Comparison of ENCODE assay signal across 8 mouse cellular contexts in the genomic region with DNA sequence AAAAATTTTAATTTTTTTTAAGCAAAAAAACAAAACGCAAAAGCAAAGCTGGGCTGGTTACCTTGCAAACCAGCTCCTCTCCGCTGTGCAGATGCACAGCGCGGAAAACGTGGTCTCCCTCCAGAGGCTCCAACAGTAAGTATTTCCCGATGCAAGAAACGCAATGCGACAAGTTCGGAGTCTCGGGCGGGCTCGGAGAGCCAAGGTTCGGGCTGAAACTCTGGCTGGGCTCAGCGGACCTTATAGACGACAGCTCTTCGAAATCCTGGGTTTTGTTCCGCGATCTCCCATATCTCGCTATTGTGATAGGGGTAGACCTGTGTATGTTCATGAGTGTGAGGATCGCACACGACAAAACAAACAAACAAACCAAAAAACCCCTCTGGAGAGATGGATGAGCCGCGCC. TPM values are rescaled to one million over a fixed set of nuclear protein-coding genes. Genes with fewer than 3 reads are reported as not detected.
DNase-seq lines count a peak whose midpoint lies in the region; ATAC-seq lines count a peak whose summit lies in the region.

No protein-coding gene starts in this region.

- WGBS in intestine, embryonic 14.5 days = under 1% methylated on average over 23 of the region's 23 CpGs
- WGBS in liver, embryonic 12.5 days (ENCODE audit: insufficient replicate concordance) = under 1% methylated on average over 23 of the region's 23 CpGs
- WGBS in neural tube, embryonic 11.5 days = under 1% methylated on average over 23 of the region's 23 CpGs

- peak overlapping the region; percentile 84 for H3K4me3 ChIP-seq in intestine, embryonic 14.5 days (ENCODE audit: low read depth, low read length)
- peak overlapping the region; percentile 63 for H3K4me3 ChIP-seq in liver, embryonic 12.5 days
- H3K4me3 ChIP-seq in neural tube, embryonic 11.5 days (ENCODE audit: low read depth, low read length) = peak overlapping the region; percentile 90

- no peaks in the 10 kb centered on the region for H3K27me3 ChIP-seq in intestine, embryonic 14.5 days (replicated peaks; ENCODE audit: control insufficient read depth, insufficient read depth, low read length)
- H3K27me3 ChIP-seq in liver, embryonic 12.5 days (replicated peaks) = peaks cover 55% of the 10 kb centered on the region
- H3K27me3 ChIP-seq in neural tube, embryonic 11.5 days (ENCODE audit: control insufficient read depth, insufficient read depth, low read length) = no peaks in the 10 kb centered on the region

- peak overlapping the region; percentile 94 for H3K27ac ChIP-seq in intestine, embryonic 14.5 days (ENCODE audit: low read depth)
- H3K27ac ChIP-seq in liver, embryonic 12.5 days = peak overlapping the region; percentile 45; the same call in 1 of the 2 replicates
- H3K27ac ChIP-seq in neural tube, embryonic 11.5 days (ENCODE audit: low read depth, low read length) = peak overlapping the region; percentile 91

- DNase-seq in ovary, postnatal 10 days (ENCODE audit: low spot score) = peak; percentile 24
- no peak for DNase-seq in ovary, postnatal 36 days (ENCODE audit: low spot score)
- peak; percentile 52 for DNase-seq in adrenal gland, postnatal 14 days
- peak; percentile 64 for DNase-seq in forelimb bud, embryonic 11.5 days (ENCODE audit: low read depth, low spot score)
- DNase-seq in intestine, embryonic 14.5 days (ENCODE audit: low spot score) = no peak
- peak; percentile 72 for DNase-seq in neural tube, embryonic 11.5 days (ENCODE audit: low spot score)
- no peak for DNase-seq in cerebellum, adult 9-11 months

- peak; percentile 12; the same call in 1 of the 2 replicates for ATAC-seq in intestine, embryonic 14.5 days (replicated peaks; ENCODE audit: low FRiP score, low TSS enrichment, low read depth)
- no peak for ATAC-seq in liver, embryonic 12.5 days
- ATAC-seq in neural tube, embryonic 11.5 days (ENCODE audit: insufficient read depth, low FRiP score, low TSS enrichment) = peak; percentile 0

- H3K36me3 ChIP-seq in intestine, embryonic 14.5 days (ENCODE audit: control insufficient read depth, insufficient read depth, low read length) = no peaks in the 10 kb centered on the region
- no peaks in the 10 kb centered on the region for H3K36me3 ChIP-seq in liver, embryonic 12.5 days
- H3K36me3 ChIP-seq in neural tube, embryonic 11.5 days (ENCODE audit: control insufficient read depth, insufficient read depth, low read length) = no peaks in the 10 kb centered on the region

- H3K4me1 ChIP-seq in intestine, embryonic 14.5 days (replicated peaks; ENCODE audit: control insufficient read depth, insufficient read depth, low read length) = peaks cover 12% of the 10 kb centered on the region
- peaks cover 13% of the 10 kb centered on the region; the same call in 1 of the 2 replicates for H3K4me1 ChIP-seq in liver, embryonic 12.5 days
- peaks cover 5% of the 10 kb centered on the region; the same call in 1 of the 2 replicates for H3K4me1 ChIP-seq in neural tube, embryonic 11.5 days (ENCODE audit: control insufficient read depth, insufficient read depth, low read length)

- H3K9ac ChIP-seq in intestine, embryonic 14.5 days (ENCODE audit: low read length) = peak overlapping the region; percentile 91
- peak overlapping the region; percentile 62 for H3K9ac ChIP-seq in liver, embryonic 12.5 days
- H3K9ac ChIP-seq in neural tube, embryonic 11.5 days (ENCODE audit: low read length) = peak overlapping the region; percentile 98

- H3K4me2 ChIP-seq in intestine, embryonic 14.5 days (ENCODE audit: low read length) = peak overlapping the region; percentile 83
- peak overlapping the region; percentile 85 for H3K4me2 ChIP-seq in liver, embryonic 12.5 days
- peak overlapping the region; percentile 68 for H3K4me2 ChIP-seq in neural tube, embryonic 11.5 days (ENCODE audit: low read depth)

- no peaks in the 10 kb centered on the region for H3K9me3 ChIP-seq in intestine, embryonic 14.5 days (ENCODE audit: control insufficient read depth, low read length)
- H3K9me3 ChIP-seq in liver, embryonic 12.5 days (replicated peaks) = no peaks in the 10 kb centered on the region
- H3K9me3 ChIP-seq in neural tube, embryonic 11.5 days (ENCODE audit: control insufficient read depth, low read length) = no peaks in the 10 kb centered on the region

RNA-seq across cellular contexts. Expression of a gene that starts 1.5 kb away (rescaled TPM):
- 16.7 and 24.4 TPM in 2 replicates for total RNA-seq in adrenal gland, postnatal 14 days (2021)
- polyA plus RNA-seq in intestine, embryonic 14.5 days (2014; fragmentation: Nextera tagmentation; extraction: Ambion mirVana) = 26.5 and 28.9 TPM in 2 replicates
- 5.0 and 5.2 TPM in 2 replicates for polyA plus RNA-seq in liver, embryonic 12.5 days (2016; fragmentation: Nextera tagmentation; extraction: Ambion mirVana)
- polyA plus RNA-seq in neural tube, embryonic 11.5 days (2014; fragmentation: Nextera tagmentation; extraction: Ambion mirVana) = 79.8 and 80.4 TPM in 2 replicates

Comparison
In these comparisons a context has a peak if more than half of its experiments do, and no peak if none do; other contexts are left out.
1. DNase-seq: peak in ovary, postnatal 10 days (single experiment), adrenal gland, postnatal 14 days (single experiment), forelimb bud, embryonic 11.5 days (single experiment) and neural tube, embryonic 11.5 days (single experiment); none in ovary, postnatal 36 days (single experiment), intestine, embryonic 14.5 days (single experiment) and cerebellum, adult 9-11 months (single experiment).
2. Peak in every context shown above with its lines, with median percentiles within 50 percentile points of each other: H3K27ac ChIP-seq, H3K4me2 ChIP-seq, H3K4me3 ChIP-seq and H3K9ac ChIP-seq.